Mouse (Mus musculus) hindbrain, embryonic 13.5 days (tissue): ENCODE data around the gene C5ar1. TPM values are rescaled to one million over a fixed set of nuclear protein-coding genes. Genes with fewer than 3 reads are reported as not detected.
A peak's percentile ranks its signal among the peaks of the same experiment; 100 is the strongest.

ENCODE experiments used
- ATAC-seq: fragments of 200-750 bp; cut with Nextera tagmentation; 2 replicates; pipeline ENCODE4 v1.8.0; 2017; ENCODE audit warnings: moderate TSS enrichment; ENCODE audit not compliant: low FRiP score
- H3K27ac ChIP-seq: fragments of 300-500 bp; sonication (generic); 2 replicates; pipeline ENCODE4 v1.5.1; 2015; ENCODE audit warnings: inconsistent platforms, mild to moderate bottlenecking, moderate library complexity
- H3K27me3 ChIP-seq: fragments of 300-500 bp; sonication (generic); 2 replicates; pipeline ENCODE4 v1.6.1; 2015; ENCODE audit warnings: mild to moderate bottlenecking, inconsistent platforms
- H3K36me3 ChIP-seq: fragments of 300-500 bp; sonication (generic); 2 replicates; pipeline ENCODE4 v1.6.1; 2015; ENCODE audit warnings: mild to moderate bottlenecking, inconsistent platforms
- H3K4me1 ChIP-seq: fragments of 300-500 bp; sonication (generic); replicated peaks from 2 replicates; pipeline ENCODE4 v1.6.1; 2015; ENCODE audit warnings: inconsistent platforms
- H3K4me2 ChIP-seq: fragments of 300-500 bp; sonication (generic); 2 replicates; pipeline ENCODE4 v1.6.1; 2015; ENCODE audit warnings: inconsistent platforms, mild to moderate bottlenecking, moderate library complexity
- H3K4me3 ChIP-seq: fragments of 300-500 bp; sonication (generic); 2 replicates; pipeline ENCODE4 v1.5.1; 2015; ENCODE audit warnings: mild to moderate bottlenecking, inconsistent platforms
- H3K9ac ChIP-seq: fragments of 300-500 bp; sonication (generic); 2 replicates; pipeline ENCODE4 v1.6.1; 2015; ENCODE audit warnings: mild to moderate bottlenecking, inconsistent platforms
- H3K9me3 ChIP-seq: fragments of 300-500 bp; sonication (generic); 2 replicates; pipeline ENCODE4 v1.6.1; 2016; ENCODE audit warnings: inconsistent platforms
- WGBS: fragments of 180-500 bp; shearing (Covaris S2); methylation state at CpG from one replicate; pipeline ENCODE4 v1.1.7; 2015; 5-methylcytosine and 5-hydroxymethylcytosine counted together
- polyA plus RNA-seq: library from polyadenylated mRNA; unstranded; fragments of >200 nt; fragmentation: Nextera tagmentation; extraction: Ambion mirVana; gene quantifications from 2 replicates; pipeline ENCODE4 v1.2.1, GENCODE M21; 2015

C5ar1 gene
- polyA plus RNA-seq, 1 experiment from 2014 or later: 1.7 TPM

GRCm38 (mm10) chr7:16294346-16294745 is 35.0 kb upstream of the C5ar1 start:
- no peaks in the 10 kb centered on the region for H3K36me3 ChIP-seq
- H3K9me3 ChIP-seq: no peaks in the 10 kb centered on the region
- no peak for ATAC-seq
- no peak overlapping the region for H3K4me3 ChIP-seq
- WGBS: 36% methylated on average over 4 of the region's 4 CpGs
- peaks cover 34% of the 10 kb centered on the region for H3K4me1 ChIP-seq
- no peak overlapping the region for H3K9ac ChIP-seq
- H3K27me3 ChIP-seq: no peaks in the 10 kb centered on the region
- H3K27ac ChIP-seq: no peak overlapping the region
- peak overlapping the region; percentile 91 for H3K4me2 ChIP-seq

GRCm38 (mm10) chr7:16287791-16288190 is 28.5 kb upstream of the C5ar1 start:
- Histone ChIP-seq H3K4me3 (no peak overlapping the region), H3K36me3 (peaks cover 15% of the 10 kb centered on the region), H3K9me3 (no peaks in the 10 kb centered on the region), H3K27ac (no peak overlapping the region), H3K27me3 (no peaks in the 10 kb centered on the region), H3K9ac (no peak overlapping the region), H3K4me2 (no peak overlapping the region), H3K4me1 (peaks cover 10% of the 10 kb centered on the region)
- no peak for ATAC-seq
- 76% methylated on average over 1 of the region's 1 CpGs for WGBS

DNA sequence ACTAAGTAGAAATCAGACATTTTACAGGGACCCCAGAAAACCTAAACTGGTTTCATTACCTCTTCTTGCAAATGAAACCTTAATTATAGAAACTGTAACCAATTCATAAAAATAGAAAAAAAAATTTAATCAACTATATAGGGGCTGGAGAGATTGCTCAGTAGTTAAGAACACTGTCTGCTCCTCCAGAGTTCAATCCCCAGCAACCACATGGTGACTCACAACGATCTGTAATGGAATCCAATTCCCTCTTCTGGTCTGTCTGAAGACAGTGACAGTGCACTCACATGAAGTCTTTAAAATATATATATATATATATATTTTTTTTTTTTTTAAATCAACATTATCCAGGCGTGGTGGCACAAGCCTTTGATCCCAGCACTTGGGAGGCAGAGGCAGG is 27.7 kb upstream of the C5ar1 start:
- ATAC-seq: no peak
- Histone ChIP-seq H3K27ac (peak overlapping the region; percentile 96), H3K4me3 (peak overlapping the region; percentile 65), H3K4me2 (peak overlapping the region; percentile 53), H3K9me3 (no peaks in the 10 kb centered on the region), H3K36me3 (peaks cover 23% of the 10 kb centered on the region), H3K27me3 (no peaks in the 10 kb centered on the region), H3K4me1 (peaks cover 10% of the 10 kb centered on the region), H3K9ac (peak overlapping the region; percentile 74)
- WGBS: 83% methylated on average over 2 of the region's 2 CpGs

- peak; percentile 94 for ATAC-seq
- H3K27ac ChIP-seq: peak within 1 kb of the TSS; percentile 96
- H3K9me3 ChIP-seq: no peaks in the 10 kb centered on the region
- peak within 1 kb of the TSS; percentile 65 for H3K4me3 ChIP-seq
- H3K27me3 ChIP-seq: no peaks in the 10 kb centered on the region
- H3K4me2 ChIP-seq: peak within 1 kb of the TSS; percentile 53
- WGBS: under 1% methylated on average over 67 of the region's 70 CpGs
- peak within 1 kb of the TSS; percentile 74 for H3K9ac ChIP-seq
- H3K36me3 ChIP-seq: peaks cover 30% of the 10 kb centered on the region
- H3K4me1 ChIP-seq: peaks cover 10% of the 10 kb centered on the region
These were observed 27.0 kb upstream of the C5ar1 start, which contains the start of gene Ccdc9 for GRCm38 (mm10) chr7:16286026-16286961. Ccdc9 (minus strand) TSS chr7:16286795.

DNA sequence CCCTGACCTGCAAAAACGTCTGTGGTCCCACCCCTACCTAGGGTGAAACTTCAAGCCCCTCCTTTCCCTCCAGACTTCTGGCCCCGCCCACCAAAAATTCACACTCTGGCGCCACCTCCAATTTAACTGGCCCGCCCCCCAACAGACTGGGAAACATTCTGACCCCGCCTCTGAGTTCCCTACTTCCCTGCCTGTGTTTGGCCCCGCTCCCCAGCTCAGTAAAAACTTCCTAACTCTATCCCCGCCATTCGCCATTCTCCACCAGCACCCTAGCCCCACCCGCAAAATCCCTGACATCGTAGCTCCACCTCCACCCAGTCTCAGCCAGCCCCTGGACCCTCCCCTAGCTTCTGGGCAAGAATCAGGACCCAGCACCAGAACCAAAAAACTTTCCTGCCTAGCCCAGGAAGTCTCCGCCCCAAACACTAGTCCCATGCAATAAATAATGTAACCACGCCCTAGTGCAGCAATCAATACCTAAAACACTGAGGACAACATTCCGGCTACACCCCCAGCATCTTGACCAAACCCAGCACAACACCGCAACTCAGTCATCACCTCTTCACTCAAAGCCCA is 26.2 kb upstream of the C5ar1 start:
- Histone ChIP-seq H3K4me2 (peak overlapping the region; percentile 53), H3K4me1 (peaks cover 10% of the 10 kb centered on the region), H3K4me3 (peak overlapping the region; percentile 65), H3K9ac (no peak overlapping the region), H3K27ac (peak overlapping the region; percentile 96), H3K27me3 (no peaks in the 10 kb centered on the region), H3K36me3 (peaks cover 38% of the 10 kb centered on the region), H3K9me3 (no peaks in the 10 kb centered on the region)
- peak; percentile 59 for ATAC-seq
- 5% methylated on average over 14 of the region's 14 CpGs for WGBS

DNA sequence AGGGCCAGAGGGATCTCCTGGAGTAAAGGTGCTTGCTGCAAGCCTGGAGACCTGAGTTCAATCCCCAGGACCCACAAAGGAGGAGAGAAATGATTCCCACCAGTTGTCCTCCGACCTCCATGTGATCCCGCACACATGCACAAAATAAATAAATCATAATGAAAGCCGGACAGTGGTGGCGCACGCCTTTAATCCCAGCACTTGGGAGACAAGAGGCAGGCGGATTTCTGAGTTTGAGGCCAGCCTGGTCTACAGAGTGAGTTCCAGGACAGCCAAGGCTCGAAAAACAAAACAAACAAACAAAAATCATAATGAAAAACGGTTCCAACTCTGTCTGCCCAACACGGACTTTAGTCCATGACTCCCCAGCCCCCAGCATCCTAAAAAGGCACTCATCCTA is 25.6 kb upstream of the C5ar1 start:
- Histone ChIP-seq H3K27ac (0 out of 2 replicates have a peak overlapping the region, but pooled peaks have one; percentile 40), H3K27me3 (no peaks in the 10 kb centered on the region), H3K4me3 (no peak overlapping the region), H3K9me3 (no peaks in the 10 kb centered on the region), H3K4me1 (peaks cover 10% of the 10 kb centered on the region), H3K4me2 (peak overlapping the region; percentile 53), H3K36me3 (peaks cover 44% of the 10 kb centered on the region), H3K9ac (no peak overlapping the region)
- ATAC-seq: no peak
- 78% methylated on average over 9 of the region's 9 CpGs for WGBS

GRCm38 (mm10) chr7:16284001-16284400 is 24.7 kb upstream of the C5ar1 start:
- ATAC-seq: no peak
- Histone ChIP-seq H3K36me3 (peaks cover 47% of the 10 kb centered on the region), H3K4me3 (no peak overlapping the region), H3K27ac (no peak overlapping the region), H3K27me3 (no peaks in the 10 kb centered on the region), H3K4me1 (peaks cover 10% of the 10 kb centered on the region), H3K9me3 (no peaks in the 10 kb centered on the region), H3K9ac (no peak overlapping the region), H3K4me2 (no peak overlapping the region)
- 92% methylated on average over 8 of the region's 8 CpGs for WGBS

GRCm38 (mm10) chr7:16282334-16282733 is 23.0 kb upstream of the C5ar1 start:
- H3K4me1 ChIP-seq: peaks cover 10% of the 10 kb centered on the region
- peaks cover 64% of the 10 kb centered on the region for H3K36me3 ChIP-seq
- no peaks in the 10 kb centered on the region for H3K9me3 ChIP-seq
- no peak for ATAC-seq
- no peaks in the 10 kb centered on the region for H3K27me3 ChIP-seq
- no peak overlapping the region for H3K4me2 ChIP-seq
- 88% methylated on average over 13 of the region's 13 CpGs for WGBS
- no peak overlapping the region for H3K27ac ChIP-seq
- H3K4me3 ChIP-seq: no peak overlapping the region
- no peak overlapping the region for H3K9ac ChIP-seq

DNA sequence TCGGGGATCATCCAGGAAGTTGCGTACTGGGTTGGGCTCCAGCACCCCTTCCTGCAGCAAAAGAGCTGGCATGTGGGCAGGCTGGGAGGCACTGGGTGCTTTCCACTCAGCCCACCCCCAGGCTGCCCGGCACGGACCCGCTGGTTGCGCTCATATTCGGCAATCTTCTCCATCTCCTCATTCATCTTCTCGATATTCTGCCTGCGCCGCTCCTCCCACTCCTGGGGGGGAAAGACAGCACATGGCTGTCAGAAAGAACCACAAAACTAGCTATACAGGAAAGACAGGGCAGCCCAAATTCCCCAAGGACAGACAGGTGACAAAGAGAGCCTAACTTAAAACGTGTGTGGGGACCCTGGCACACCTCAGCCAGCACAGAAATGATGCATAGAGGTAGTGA is 21.4 kb upstream of the C5ar1 start:
- no peak overlapping the region for H3K4me2 ChIP-seq
- 94% methylated on average over 11 of the region's 11 CpGs for WGBS
- no peak for ATAC-seq
- H3K4me3 ChIP-seq: no peak overlapping the region
- no peak overlapping the region for H3K27ac ChIP-seq
- no peaks in the 10 kb centered on the region for H3K9me3 ChIP-seq
- peaks cover 8% of the 10 kb centered on the region; the same call in 1 of the 2 replicates for H3K27me3 ChIP-seq
- H3K9ac ChIP-seq: no peak overlapping the region
- H3K36me3 ChIP-seq: peaks cover 80% of the 10 kb centered on the region
- H3K4me1 ChIP-seq: peaks cover 7% of the 10 kb centered on the region

DNA sequence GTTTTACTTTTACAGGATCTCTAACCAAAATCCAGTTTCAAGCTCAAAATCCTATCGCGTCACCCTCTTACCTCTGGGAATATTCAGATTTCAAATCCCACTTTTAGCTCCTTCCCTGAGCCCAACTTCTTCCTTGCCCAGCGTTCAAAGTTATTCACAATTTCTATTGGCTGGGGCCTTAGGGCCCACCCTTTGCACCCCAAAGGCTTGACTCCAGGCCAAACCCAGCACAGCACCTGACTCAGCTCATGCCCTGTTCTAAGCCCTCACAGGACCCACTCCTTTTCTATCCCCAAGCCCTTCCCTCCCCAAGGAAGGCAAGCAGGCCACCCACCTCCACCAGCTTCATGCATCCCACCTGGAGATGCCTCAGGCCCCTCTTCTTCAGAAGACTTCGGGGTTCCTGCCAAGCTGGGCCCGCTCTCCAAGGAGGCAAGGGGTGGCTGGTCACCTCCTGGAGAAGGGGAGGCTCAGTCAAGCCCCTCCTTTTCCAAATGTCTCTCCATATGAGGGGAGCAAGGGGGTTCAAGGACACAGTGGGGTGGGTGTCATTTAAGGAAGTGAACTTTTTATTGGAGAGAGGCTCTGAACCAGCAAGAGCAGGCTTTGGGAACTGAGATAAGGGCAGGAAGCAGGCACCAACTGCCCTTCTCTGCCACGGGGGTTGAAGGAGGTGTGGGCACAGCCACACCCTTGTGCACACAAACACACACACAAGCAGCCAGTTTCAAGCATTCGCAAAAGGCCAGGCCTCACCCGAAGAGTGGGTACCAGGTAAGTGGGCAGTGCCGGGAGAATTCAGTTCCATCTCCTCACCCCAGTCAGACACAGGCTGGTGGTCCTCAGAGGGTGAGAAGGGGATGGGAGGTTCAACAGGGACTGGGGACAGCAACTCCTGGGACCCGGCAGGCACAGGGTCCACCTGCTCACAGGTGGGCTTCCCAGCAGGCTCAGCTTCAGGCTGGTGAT is 15.9 kb upstream of the C5ar1 start:
- H3K27ac ChIP-seq: no peak overlapping the region
- H3K9ac ChIP-seq: peak overlapping the region; percentile 90; the same call in 1 of the 2 replicates
- ATAC-seq: no peak
- peaks cover 36% of the 10 kb centered on the region for H3K4me1 ChIP-seq
- H3K4me2 ChIP-seq: no peak overlapping the region
- no peak overlapping the region for H3K4me3 ChIP-seq
- no peaks in the 10 kb centered on the region for H3K9me3 ChIP-seq
- WGBS: 90% methylated on average over 10 of the region's 10 CpGs
- peaks cover 16% of the 10 kb centered on the region; the same call in 1 of the 2 replicates for H3K27me3 ChIP-seq
- H3K36me3 ChIP-seq: peaks cover 49% of the 10 kb centered on the region

- peak; percentile 74 for ATAC-seq
These were observed 14.4 kb upstream of the C5ar1 start for GRCm38 (mm10) chr7:16273766-16274140.

More at GRCm38 (mm10) chr7:16273766-16274140, 14.4 kb upstream of the C5ar1 start:
- H3K9me3 ChIP-seq: no peaks in the 10 kb centered on the region
- peaks cover 40% of the 10 kb centered on the region for H3K36me3 ChIP-seq
- H3K27ac ChIP-seq: peak overlapping the region; percentile 96
- H3K4me1 ChIP-seq: peaks cover 39% of the 10 kb centered on the region
- peak overlapping the region; percentile 84 for H3K4me2 ChIP-seq
- H3K27me3 ChIP-seq: peaks cover 16% of the 10 kb centered on the region; the same call in 1 of the 2 replicates
- H3K4me3 ChIP-seq: peak overlapping the region; percentile 81
- H3K9ac ChIP-seq: peak overlapping the region; percentile 90
- WGBS: under 1% methylated on average over 18 of the region's 18 CpGs
